Mouse (Mus musculus) kidney, adult 2 months (tissue): ENCODE measurements around the gene Slamf9.

Experiments used
- CTCF ChIP-seq: fragments of 200-500 bp; conservative IDR thresholded peaks from 2 replicates; pipeline ENCODE4 v1.5.1; 2011; ENCODE audit warnings: low read depth, mild to moderate bottlenecking, control low read depth, low read length, moderate library complexity, mixed read lengths; ENCODE audit not compliant: insufficient read depth, insufficient read length
- POLR2A ChIP-seq: fragments of 200-500 bp; IDR thresholded peaks from one replicate; pipeline ENCODE4 v1.6.1; 2011; ENCODE audit warnings: low read depth, low read length, control low read depth

GRCm38 (mm10) chr1:172496030-172496429, 20.9 kb downstream of the Slamf9 start:
- TF ChIP-seq POLR2A (no peak), CTCF (no peak)
